Mouse (Mus musculus): ENCODE data around the gene Cyp2c23. TPM values are rescaled to one million over a fixed set of nuclear protein-coding genes. Genes with fewer than 3 reads are reported as not detected.

Cyp2c23 gene
- total RNA-seq (2021): 1.4 and 3.9 TPM in 2 replicates
- long read RNA-seq, transcript Cyp2c23-201 (9 exons, 1,916 nt): major isoform, 89 of 122 reads
- long read RNA-seq, partial matches to known transcripts: 30 of 122 reads
- long read RNA-seq, other reads (novel, unspliced or antisense): 3 of 122 reads

DNA sequence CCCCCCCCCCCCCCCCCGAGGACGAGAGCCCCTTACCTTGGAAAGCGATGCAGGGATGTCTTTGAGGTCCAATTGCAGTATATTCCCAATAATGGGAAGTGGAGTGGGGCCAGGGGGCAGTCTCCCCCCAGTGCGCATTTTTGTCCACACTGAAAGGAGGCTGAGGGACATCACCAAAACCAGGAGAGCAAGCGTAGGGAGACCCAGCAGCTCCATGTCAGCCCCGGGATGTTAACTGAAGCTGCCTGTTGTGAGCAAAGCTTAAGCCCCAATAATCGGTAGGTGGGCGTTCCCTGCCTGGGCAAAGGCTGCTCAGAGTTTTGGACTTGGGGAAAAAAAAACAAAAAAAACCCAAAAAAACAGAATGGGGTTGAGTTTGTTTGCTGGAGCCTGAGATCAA lies at the start of gene Cyp2c23:
TSS of gene Cyp2c23 (minus strand) at position 237 of the 400 bp plus-strand sequence.
- DNase-seq: no peak

- DNase-seq: no peak
Observed at GRCm38 (mm10) chr19:44077024-44077423, 48.0 kb upstream of the Cyp2c23 start.

- DNase-seq: no peak
Observed at GRCm38 (mm10) chr19:44076457-44076856, 47.4 kb upstream of the Cyp2c23 start.

- DNase-seq: no peak
Observed at GRCm38 (mm10) chr19:44074986-44075385, 46.0 kb upstream of the Cyp2c23 start.

GRCm38 (mm10) chr19:44071166-44071565 lies 42.2 kb upstream of the Cyp2c23 start:
- no peak for DNase-seq

DNA sequence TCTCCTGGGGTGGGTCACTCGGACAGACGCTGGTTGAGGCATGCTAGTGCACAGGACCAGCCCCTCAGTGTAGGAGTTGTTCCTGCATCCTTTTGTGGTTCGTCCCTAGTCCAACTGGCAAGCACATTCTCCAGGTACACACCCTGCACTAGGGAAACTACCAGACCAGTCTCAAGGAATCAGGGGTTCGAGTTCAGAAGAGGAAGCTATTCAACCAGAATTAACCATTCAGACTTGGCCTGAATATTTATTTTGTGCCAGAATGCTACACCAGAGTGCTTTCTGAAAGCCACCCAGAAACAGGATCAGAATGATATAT lies 40.9 kb upstream of the Cyp2c23 start:
- DNase-seq: no peak

- peak; percentile 96 for DNase-seq
Observed at GRCm38 (mm10) chr19:44069121-44069913, 40.3 kb upstream of the Cyp2c23 start, which contains the start of gene Erlin1. TSS of gene Erlin1 (minus strand) at chr19:44069785.

GRCm38 (mm10) chr19:44068232-44068631 lies 39.2 kb upstream of the Cyp2c23 start:
- no peak for DNase-seq

GRCm38 (mm10) chr19:44067323-44068049 lies 38.5 kb upstream of the Cyp2c23 start:
- no peak for DNase-seq

DNA sequence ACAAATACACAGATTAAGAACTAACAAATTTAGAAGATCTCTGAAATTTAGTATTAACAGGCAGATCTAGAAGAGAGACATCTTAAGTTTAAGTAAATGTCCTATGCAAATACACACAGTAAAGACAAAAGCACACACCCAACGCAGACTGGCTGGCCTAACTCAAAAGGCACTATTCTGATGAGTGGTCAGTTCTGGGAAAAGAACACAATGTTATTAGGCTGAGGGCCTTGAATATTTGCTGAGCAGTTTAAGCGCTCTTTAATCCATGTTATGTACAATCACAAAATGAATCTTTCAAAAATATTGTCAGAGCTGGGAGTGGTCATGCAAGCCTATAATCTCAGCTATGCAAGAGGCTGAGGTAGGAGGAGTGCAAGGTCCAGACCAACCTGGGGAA lies 35.7 kb upstream of the Cyp2c23 start:
- DNase-seq: no peak

GRCm38 (mm10) chr19:44063773-44064172 lies 34.8 kb upstream of the Cyp2c23 start:
- DNase-seq: no peak

DNA sequence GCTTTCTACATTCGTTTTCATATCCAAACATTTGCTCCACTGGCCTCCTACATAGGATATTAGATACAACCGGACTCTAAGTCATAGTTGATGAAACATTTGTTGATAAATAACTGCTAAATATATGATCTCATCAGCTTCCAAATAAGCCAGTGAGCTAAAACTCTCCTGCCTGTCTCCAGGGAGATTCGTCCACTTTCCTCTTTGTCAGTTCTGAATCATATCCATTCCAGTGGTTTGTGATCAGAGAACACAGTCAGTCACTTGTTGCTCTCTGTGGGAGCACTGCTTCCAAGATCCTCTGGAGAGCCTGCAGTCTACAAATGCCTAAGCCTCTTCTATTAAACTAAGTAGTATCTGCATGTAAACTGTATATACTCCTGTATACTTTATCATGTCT lies 31.2 kb upstream of the Cyp2c23 start:
- DNase-seq: no peak

- DNase-seq: no peak
Observed at GRCm38 (mm10) chr19:44055173-44055826, 26.3 kb upstream of the Cyp2c23 start.

DNA sequence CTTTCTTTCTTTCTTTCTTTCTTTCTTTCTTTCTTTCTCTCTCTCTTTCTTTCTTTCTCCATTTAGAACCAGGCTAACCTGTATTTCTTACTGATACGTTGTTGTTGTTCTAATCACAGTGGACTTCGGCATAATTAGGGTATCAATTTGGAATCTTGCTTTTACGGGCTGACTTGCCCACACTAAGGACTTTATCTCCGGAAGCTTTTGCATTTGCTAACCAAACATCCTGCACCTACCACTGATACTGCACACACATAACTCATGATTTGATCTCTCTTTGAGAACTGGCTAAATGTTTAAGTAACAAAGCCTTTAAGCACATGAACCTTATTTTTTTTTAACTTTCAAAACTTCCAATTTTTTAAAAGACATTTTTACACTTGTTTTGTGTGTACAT lies 21.4 kb upstream of the Cyp2c23 start:
- DNase-seq: no peak

GRCm38 (mm10) chr19:44049282-44049681 lies 20.3 kb upstream of the Cyp2c23 start:
- DNase-seq: no peak

GRCm38 (mm10) chr19:44045847-44046246 lies 16.8 kb upstream of the Cyp2c23 start:
- no peak for DNase-seq

DNA sequence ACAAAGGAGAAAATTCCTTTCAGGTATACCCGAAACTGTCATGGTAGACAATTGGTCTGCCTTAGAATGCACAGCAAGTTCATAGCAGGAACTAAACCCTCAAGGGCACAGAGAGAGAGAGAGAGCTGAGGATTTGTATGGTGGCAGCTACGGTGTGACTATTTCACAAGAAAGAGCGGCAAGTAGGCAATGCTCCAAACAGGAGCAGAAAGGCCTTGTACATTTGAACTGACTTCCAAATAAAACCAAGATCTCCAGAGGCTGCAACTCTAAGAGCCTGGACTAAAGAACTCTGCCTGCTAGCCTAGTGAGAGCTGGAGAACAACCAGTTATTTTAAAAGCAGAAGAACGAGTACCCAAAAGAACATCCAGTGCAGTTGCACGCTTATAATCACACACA lies 13.1 kb upstream of the Cyp2c23 start:
- no peak for DNase-seq

GRCm38 (mm10) chr19:44033396-44033795 lies 4.4 kb upstream of the Cyp2c23 start:
- no peak for DNase-seq

DNA sequence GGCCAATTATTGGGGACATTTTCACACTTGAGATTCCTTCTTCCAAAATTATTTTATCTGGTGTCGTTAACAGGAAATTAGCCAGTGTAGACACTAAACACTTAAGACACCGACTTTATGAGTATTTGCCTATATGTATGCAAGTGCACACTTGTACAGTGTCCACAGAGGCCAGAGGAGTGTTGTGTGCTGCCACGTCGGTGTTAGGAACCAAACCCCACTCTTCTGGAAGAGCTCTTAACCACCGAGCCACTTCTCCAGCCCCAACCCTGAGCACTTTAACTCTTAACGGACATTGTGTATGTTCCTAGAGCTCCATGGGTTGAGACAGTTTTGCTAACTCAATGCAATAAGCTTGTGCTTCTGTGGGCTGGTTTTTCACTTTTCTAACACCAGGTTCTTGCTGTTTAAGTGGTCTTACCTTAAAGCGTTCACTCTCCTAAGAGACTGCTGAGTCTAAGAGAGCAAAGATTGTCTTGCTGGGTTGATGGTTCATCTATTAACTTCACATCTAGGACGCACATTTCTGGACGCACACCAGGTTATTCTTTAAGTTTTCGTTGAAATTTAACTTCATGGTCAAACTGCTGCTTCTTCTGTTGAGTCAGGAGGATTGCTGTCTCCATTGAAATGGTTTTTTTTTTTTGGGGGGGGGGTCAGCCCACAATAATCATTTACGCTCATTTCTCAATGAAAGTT lies 3.2 kb upstream of the Cyp2c23 start:
- DNase-seq: no peak

GRCm38 (mm10) chr19:44030024-44030423 lies 1.0 kb upstream of the Cyp2c23 start:
- DNase-seq: no peak

DNA sequence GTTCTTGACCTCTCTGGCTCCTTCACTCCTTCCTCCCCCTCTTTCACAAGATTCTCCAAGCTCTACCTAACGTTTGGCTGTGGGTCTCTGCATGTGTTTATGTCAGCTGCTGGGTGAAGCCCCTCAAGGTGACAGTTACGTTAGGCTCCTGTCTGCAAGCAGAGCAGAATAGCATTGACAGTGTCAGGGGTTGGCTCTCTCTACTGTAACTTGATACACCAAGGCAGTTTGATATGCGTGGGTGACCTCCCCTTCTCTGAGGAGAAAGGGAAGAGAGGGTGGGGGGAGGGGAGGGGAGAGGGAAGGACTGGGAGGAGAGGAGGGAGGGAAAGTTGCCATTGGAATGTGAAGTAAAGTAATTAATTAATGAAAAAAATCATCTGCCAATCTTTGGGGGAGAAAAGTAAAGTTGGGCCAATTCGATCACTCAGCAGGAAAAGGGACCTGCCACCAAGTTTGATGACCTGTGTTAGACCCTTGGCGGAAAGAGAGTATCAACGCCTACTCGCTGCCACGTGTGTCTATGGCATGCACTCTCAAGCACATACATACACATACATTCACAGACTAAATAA lies 2.0 kb downstream of the Cyp2c23 start:
- no peak for DNase-seq

Data from adrenal gland, postnatal 25 days (tissue).